Mouse (Mus musculus) olfactory bulb, adult 2 months (tissue): Measurements from ENCODE around the gene 2310033P09Rik. TPM values are rescaled to one million over a fixed set of nuclear protein-coding genes. Genes with fewer than 3 reads are reported as not detected.
A peak's percentile ranks its signal among the peaks of the same experiment; 100 is the strongest.

Experiments used
- H3K27ac ChIP-seq: fragments of 200-500 bp; 2 replicates; pipeline ENCODE4 v1.5.1; 2012; ENCODE audit warnings: low read depth, low read length; ENCODE audit not compliant: insufficient read depth
- H3K4me1 ChIP-seq: fragments of 200-500 bp; 2 replicates; pipeline ENCODE4 v1.6.1; 2012; ENCODE audit warnings: low read length; ENCODE audit not compliant: control insufficient read depth, insufficient read depth
- H3K4me3 ChIP-seq: fragments of 200-500 bp; 2 replicates; pipeline ENCODE4 v1.5.1; 2012; ENCODE audit warnings: mild to moderate bottlenecking, low read depth, low read length, moderate library complexity; ENCODE audit not compliant: insufficient read depth
- CTCF ChIP-seq: fragments of 200-500 bp; IDR thresholded peaks from 2 replicates; pipeline ENCODE4 v1.5.1; 2012; ENCODE audit warnings: low read depth, mild to moderate bottlenecking, low read length, moderate library complexity; ENCODE audit not compliant: insufficient read depth
- POLR2A ChIP-seq: fragments of 200-500 bp; IDR thresholded peaks from 2 replicates; pipeline ENCODE4 v1.6.1; 2012; ENCODE audit warnings: mild to moderate bottlenecking, low read depth, low read length, moderate library complexity; ENCODE audit not compliant: insufficient read depth
- WGBS: fragments of 180-500 bp; shearing (Covaris S2); methylation state at CpG from one replicate; pipeline ENCODE4 v1.1.7; 2018; 5-methylcytosine and 5-hydroxymethylcytosine counted together
- polyA plus RNA-seq: library from polyadenylated mRNA; stranded (reverse); fragments of >200 nt; gene quantifications from 2 replicates; pipeline ENCODE4 v1.2.4, GENCODE M21; 2012; ENCODE audit warnings: low replicate concordance; ENCODE audit not compliant: missing spikeins, insufficient read depth, insufficient read length

Gene 2310033P09Rik
- polyA plus RNA-seq, 1 experiment, result not detected

DNA sequence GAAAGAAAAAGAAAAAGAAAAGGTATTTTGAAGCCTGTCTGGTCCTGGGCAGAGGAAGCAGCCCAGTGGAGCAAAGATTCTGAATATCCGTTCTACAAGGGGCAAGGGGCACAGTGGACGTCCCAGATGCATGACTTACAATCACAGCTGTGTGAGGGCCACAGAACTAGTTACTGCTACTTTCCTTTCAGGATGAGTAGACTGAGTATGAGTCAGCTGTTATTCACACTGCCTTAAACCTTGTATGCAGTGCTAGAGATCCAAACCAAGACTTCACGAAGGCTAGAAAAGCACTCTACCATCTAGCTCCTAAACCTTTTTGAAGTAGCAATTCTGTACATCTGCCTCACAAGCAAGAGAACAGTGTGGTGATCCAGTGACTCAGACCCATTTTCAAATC, 18.1 kb downstream of the 2310033P09Rik start:
- Histone ChIP-seq H3K27ac (no peak overlapping the region), H3K4me3 (no peak overlapping the region), H3K4me1 (peaks cover 15% of the 10 kb centered on the region)
- TF ChIP-seq POLR2A (no peak), CTCF (no peak)
- 19% methylated on average over 3 of the region's 3 CpGs for WGBS

DNA sequence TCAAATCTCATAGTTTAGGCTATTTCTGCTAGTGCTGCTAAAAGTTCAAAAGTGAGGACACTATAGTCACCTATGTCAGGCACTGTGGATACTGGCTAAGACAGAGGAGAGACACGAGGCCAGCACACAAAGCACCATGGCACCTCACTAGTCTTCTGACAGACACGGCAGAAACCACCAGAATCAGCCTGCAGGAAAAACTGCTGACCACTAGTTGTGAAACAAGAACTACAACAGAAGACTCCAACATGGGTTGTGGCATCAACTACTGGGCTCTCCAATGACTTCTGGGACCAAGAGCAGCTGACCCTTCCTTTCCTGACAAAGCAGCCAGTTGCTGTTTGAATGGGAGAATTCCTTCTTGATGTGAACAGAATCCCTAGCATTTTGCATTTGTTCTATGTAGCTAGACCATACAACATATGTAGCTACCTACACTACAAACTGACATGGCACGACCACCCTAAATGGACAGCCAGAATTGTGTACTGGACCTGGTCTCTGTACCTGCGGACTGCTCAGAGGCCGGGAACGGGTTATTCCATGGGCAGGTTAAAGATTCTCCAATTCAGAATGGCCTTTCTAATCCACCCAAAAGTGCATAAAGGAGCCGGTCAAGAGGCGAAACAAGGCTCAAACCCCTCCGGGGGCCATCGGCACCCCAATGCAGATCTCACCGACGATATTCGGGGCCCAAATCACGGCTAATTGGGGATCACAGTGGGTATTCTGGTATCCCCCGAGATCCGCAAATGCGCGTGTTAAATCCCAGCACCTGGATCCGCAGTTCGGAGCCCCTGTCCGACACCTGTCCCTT, 18.9 kb downstream of the 2310033P09Rik start:
- Histone ChIP-seq H3K27ac (peak overlapping the region; percentile 88; the same call in 1 of the 2 replicates), H3K4me1 (peaks cover 15% of the 10 kb centered on the region), H3K4me3 (peak overlapping the region; percentile 88)
- WGBS, result 2% methylated on average over 21 of the region's 21 CpGs
- TF ChIP-seq CTCF (no peak), POLR2A (no peak)

DNA sequence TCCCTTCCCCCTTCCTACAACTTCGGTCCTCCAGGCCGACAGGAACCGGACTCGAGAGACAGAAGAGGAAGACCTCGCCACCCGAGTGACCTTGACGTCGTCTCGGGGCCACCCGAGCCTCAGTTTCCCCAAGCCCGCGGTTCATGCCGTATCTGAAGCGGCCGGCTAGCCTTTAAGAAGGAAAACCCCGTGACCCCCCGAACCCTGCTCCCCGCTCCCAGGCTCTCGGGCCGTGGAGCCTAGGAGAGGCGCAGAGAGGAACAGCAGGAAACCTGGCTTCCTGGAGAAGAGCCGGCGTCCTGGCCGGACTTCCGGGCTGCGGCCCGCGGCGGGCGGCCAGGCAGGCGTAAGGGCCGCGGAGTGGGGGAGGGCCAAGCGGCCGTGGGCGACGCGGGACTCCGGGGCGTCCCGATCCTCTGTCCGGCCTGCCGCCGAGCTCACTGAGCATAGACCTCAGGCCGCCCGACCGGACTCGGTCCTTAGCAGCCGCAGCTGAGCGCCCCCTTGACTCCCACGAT, 19.5 kb downstream of the 2310033P09Rik start:
- Histone ChIP-seq H3K27ac (peak overlapping the region; percentile 88), H3K4me3 (peak overlapping the region; percentile 88), H3K4me1 (peaks cover 12% of the 10 kb centered on the region)
- TF ChIP-seq POLR2A (no peak), CTCF (no peak)
- under 1% methylated on average over 51 of the region's 51 CpGs for WGBS

DNA sequence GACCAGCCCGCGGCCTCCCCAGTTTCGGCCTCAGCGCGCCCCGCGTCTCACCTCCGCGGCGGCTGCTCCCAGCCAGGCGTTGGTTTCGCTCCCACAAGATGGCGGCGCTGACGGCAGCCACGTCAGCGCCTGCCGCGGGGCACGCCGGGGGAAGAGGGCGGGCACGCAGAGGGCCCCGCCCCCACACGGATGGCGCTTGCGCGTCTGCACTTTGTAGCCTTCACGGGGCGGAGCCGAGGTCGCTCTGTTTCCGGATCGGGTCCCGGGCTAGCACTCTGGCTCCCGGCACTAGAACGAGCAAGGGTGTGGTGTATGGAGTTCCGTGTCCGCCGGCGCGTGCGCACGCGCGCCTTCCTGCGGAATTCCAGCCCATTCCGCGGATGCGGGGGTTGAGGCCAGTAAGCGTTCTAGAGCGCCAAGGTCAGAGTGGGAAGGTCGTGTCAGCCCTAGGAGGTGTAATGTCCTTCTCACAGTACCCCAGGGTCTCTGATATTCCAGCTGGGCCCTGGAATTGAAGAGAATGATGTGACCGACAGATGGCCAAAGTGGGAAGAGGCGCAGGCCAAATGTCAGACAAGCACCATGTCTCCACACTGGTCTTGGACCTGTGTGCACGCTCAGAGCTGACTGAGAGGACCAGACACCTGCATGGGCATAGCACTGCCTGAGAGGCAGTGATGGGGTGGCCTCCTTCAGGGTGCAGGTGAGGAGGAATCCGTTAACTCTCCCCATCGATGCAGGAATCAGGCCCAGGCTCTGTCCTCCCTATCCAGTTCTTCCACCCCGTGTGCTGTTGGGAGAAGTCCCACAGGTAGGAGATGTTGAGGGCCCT, 20.2 kb downstream of the 2310033P09Rik start, which contains the start of gene Arf1:
Arf1 (minus strand) TSS at position 149 of the 832 bp plus-strand sequence.
- peak within 1 kb of the TSS; percentile 88 for H3K4me3 ChIP-seq
- TF ChIP-seq POLR2A (peak; percentile 97), CTCF (no peak)
- 5% methylated on average over 59 of the region's 59 CpGs for WGBS

DNA sequence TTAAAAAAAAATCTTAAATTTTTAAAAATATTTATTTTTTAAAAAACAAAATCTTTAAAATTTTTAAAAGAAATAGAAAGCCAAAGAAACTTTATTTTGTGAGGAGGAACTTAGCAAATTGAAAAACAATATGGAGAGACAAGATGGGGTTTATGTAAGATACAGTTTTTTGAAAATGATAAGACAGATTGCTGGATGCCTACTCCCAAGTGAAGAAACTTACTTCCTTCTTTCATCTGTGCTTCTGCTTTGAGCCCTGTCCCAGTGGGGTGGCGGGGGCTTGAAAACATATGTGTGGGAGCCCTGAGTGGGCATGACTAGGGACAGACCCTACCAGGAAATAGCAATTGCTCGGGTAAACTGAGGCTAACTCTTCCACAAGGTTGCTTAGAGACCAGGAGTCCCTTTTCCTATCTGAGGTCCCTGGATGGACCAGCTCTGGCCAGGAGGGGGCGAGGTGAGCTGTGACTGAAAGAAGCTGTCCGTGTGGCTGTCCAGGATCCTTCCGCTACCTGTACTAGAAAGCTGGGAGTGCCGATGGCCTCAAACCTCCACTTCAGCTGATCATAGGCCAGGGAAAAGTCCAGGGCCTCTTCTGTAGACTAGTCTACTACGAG, 22.1 kb downstream of the 2310033P09Rik start:
- Histone ChIP-seq H3K27ac (no peak overlapping the region), H3K4me3 (no peak overlapping the region)
- 23% methylated on average over 7 of the region's 7 CpGs for WGBS

More for the DNA sequence above, 20.2 kb downstream of the 2310033P09Rik start, which contains the start of gene Arf1:
- Histone ChIP-seq H3K27ac (peak within 1 kb of the TSS; percentile 88), H3K4me1 (peaks cover 12% of the 10 kb centered on the region)

DNA sequence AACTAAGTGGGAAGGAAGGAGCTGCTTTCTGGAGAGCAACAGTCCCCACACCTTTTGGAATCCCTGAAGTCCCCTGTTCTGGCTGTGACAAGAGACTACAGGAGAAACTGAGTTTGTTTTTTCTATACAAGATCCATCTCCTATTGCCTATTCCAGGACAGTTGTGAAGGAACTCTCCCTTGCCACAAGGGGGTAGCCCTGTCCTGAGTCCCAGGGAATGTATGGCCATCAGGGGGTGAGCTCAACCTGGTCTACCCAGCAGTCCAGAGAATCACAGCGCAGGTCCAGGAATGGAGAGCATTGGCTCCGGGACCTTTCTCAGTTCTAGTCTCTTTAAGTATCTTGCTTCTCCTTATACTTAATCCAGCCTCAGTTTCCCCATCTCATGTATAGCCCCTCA, 24.7 kb downstream of the 2310033P09Rik start:
- H3K4me3 ChIP-seq, result no peak overlapping the region
- 78% methylated on average over 2 of the region's 2 CpGs for WGBS

More for the DNA sequence above, 22.1 kb downstream of the 2310033P09Rik start:
- peaks cover 12% of the 10 kb centered on the region for H3K4me1 ChIP-seq
- TF ChIP-seq CTCF, result peak; percentile 50; the same call in 1 of the 2 replicates
- TF ChIP-seq POLR2A, result no peak

DNA sequence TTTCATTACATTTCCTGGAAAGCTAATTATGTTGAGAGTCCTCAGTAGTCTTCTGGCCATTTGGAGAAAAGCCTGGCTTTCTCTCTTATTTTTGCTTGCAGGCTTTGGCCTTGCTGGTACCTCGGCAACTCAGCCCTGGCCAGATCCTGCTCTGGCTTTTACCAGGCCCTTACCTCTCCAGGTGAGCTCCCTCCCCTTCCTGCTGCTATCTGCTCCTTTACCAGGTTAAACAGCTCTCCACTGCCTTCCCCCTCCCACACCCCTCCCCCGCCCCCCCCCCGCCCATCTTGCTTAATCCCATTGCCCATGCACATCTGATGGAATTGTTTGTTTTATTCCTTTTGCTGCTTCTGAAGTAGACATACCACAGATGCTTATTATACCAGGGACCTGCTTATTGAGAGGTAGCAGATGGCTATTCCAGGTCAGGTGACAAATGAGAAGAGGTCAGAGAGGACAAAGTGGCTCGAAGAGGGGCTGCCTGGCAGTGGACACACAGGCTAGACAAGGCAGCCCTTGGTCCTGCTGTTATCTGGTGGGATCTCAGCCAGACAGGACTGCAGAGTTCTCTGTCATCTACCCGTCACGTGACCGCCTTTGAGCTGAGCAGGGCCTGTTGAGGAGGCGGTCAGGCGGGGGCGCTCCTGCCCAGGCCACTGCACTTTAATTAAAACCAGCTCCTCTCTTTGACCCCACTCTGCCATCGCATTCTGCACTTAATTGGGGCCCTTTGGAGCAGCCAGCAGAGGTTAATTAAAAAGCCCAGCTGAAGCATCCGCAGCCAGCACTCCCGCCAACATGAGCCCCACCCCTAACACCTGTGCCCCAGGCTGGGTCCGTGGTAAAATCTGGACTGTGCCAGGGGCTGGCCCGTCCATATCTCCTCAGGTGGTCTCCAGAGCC, 30.7 kb downstream of the 2310033P09Rik start:
- Histone ChIP-seq H3K27ac (no peak overlapping the region), H3K4me1 (peaks cover 8% of the 10 kb centered on the region), H3K4me3 (no peak overlapping the region)
- TF ChIP-seq POLR2A (no peak), CTCF (no peak)
- 11% methylated on average over 15 of the region's 15 CpGs for WGBS

More for the DNA sequence above, 24.7 kb downstream of the 2310033P09Rik start:
- TF ChIP-seq POLR2A (no peak), CTCF (no peak)
- Histone ChIP-seq H3K27ac (no peak overlapping the region), H3K4me1 (peaks cover 9% of the 10 kb centered on the region)

DNA sequence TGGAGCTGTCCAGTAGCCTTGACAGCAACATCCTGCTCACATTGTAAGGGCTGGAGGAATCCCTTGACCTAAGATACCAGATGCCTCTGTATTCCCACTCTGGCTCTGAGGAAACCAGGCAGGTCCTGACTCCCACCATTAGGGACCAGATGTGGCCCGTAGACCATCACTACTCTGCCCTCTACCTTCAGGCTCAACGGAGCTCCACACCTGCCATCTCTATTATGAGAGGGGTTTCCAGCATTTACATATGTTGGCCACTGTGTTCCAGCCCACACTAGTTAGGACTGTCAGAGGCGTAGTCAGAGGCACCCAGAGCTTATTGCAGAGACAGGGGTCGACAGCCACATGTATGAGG, 31.3 kb downstream of the 2310033P09Rik start:
- no peak overlapping the region for H3K27ac ChIP-seq
- H3K4me1 ChIP-seq, result peaks cover 8% of the 10 kb centered on the region
- H3K4me3 ChIP-seq, result no peak overlapping the region
- WGBS, result 66% methylated on average over 4 of the region's 4 CpGs
- TF ChIP-seq CTCF, result no peak
- TF ChIP-seq POLR2A, result no peak
